Mouse (Mus musculus) left cerebral cortex, adult 18-20 months (tissue): ENCODE measurements around the gene Rrnad1. TPM values are rescaled to one million over a fixed set of nuclear protein-coding genes. Genes with fewer than 3 reads are reported as not detected.

ENCODE experiments used
- DNase-seq, 2 experiments: peaks; one replicate each; pipeline ENCODE4 v3.0.0; 2021 to 2022; ENCODE audit warnings: low spot score in 2 of 2, mixed read lengths in 1 of 2
- long read RNA-seq, 2 experiments: library from polyadenylated mRNA; stranded (forward); transcript quantifications; one replicate each; pipeline ENCODE4 v2.0.0; 2021
- total RNA-seq, 2 experiments: library from RNA; stranded (reverse); gene quantifications; 2 replicates each; pipeline ENCODE4 v1.2.3; 2021

Gene Rrnad1
- total RNA-seq, result 10 to 100 TPM; 19.2 to 21.2 TPM
- long read RNA-seq, experiment 1, transcript Rrnad1-201 (8 exons, 2,492 nt), result major isoform, 9 of 29 reads
- long read RNA-seq, experiment 1, partial matches to known transcripts, result 10 of 29 reads
- long read RNA-seq, experiment 1, other reads (novel, unspliced or antisense), result 8 of 29 reads
- long read RNA-seq, experiment 2, transcript Rrnad1-201 (8 exons, 2,492 nt), result major isoform, 7 of 22 reads
- long read RNA-seq, experiment 2, partial matches to known transcripts, result 7 of 22 reads
- long read RNA-seq, experiment 2, other reads (novel, unspliced or antisense), result 7 of 22 reads

DNA sequence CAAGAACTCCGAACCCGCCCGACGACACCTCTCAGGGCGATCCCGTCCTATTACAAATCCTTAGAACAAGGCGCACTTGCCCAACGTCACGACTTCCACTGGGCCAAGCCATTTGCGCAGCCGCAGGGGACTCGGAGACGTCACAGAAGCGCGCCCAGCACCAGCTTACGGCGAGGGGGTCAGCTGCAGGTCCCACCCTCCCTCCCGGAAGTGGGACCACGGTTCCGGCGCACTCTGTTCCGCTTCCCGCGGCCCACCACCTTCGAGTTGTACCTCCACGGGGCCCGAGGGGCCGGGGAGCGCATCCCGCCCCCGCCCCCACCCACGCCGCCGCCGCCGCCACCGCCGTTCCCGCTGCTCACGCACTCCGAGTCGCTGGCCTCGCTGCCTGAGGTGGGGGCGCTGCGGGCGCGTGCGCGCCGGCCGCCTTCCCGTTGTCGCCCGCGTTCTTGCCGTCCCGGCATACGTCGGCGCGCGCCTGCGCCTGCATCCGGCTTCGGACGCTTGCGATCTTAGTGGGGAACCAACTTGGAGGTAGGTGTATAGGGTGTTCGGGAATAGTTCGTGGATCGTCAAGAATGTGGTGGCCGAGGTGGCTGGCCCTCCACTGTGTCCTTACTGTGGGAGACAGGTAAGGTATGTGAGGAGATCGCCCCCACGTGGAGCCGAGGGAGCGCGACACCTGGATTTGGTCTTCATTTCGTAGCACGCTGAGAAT lies at the start of gene Rrnad1, which contains the start of gene Isg20l2:
Gene Rrnad1, minus strand, starts transcription at position 640 of the 718 bp plus-strand sequence.
Gene Isg20l2, plus strand, starts transcription at position 237 of the 718 bp plus-strand sequence.
- DNase-seq, result peak; percentile 98 to 99

DNA sequence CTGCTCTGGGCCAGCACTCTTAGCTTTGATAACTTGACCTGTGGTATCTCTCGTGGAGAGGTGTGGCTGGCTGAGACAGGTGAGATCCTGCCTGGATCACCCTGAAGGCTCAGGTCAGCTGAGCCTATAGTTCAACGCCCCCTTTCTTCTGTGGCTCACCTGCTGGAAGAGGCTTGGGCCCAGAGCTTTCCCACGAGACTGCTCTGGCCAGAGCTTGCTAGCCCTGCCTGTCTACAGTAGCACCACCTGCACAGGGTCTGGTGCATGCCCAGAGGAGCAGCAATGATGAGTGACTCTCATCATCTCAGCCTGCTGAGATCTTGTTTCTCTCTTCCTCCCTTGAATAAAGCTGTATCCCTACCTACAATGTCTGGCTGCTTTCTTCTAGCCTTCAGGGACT lies 49.6 kb upstream of the Rrnad1 start:
- no peak for DNase-seq

DNA sequence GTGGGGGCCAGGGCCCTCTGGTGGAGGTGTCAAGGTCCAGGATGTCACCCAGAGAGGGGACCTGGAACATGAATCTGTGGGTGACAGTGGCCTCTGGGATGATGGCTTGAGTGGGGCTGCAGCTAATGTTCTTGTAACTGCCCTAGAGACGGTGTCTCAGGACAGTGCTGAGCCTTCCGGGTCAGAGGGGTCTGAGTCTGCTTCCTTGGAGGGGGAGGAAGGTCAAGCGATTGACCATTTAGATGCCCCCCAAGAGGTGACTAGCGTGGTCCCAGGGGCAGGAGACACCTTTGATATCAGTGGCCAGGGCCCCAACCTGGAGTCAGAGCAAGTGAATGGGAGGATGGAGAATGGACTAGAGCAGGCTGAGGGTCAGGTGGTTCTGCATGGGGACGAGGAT lies 49.0 kb upstream of the Rrnad1 start:
- DNase-seq, result no peak

DNA sequence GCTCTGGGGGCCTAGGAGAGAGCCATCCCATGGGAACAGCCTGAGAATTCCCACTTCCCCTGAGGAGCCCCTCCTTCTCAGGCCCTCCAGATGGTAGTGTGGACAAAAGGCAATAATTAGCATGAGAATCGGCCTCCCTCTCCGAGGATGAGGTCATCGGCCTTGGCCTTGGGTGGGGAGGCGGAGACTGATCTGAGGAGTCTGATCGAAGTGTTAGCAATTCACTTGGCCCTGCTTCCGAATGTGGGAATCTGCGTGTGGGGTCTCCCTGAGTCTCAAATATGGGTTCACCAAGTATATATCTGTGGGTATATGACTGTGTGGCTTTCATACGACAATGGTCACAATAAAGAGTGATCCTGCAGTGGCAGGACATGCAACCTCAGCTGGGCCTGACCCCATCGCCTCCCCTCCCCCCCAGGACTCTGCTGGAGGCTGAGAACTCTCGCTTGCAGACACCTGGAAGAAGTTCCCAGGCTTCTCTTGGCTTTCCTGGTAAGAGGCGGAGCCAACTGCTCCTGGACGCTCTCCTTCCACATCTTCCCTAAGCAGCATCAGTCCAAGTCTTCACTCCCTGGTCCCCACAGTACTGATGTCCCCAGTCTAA lies 44.0 kb upstream of the Rrnad1 start:
- DNase-seq, result no peak

DNA sequence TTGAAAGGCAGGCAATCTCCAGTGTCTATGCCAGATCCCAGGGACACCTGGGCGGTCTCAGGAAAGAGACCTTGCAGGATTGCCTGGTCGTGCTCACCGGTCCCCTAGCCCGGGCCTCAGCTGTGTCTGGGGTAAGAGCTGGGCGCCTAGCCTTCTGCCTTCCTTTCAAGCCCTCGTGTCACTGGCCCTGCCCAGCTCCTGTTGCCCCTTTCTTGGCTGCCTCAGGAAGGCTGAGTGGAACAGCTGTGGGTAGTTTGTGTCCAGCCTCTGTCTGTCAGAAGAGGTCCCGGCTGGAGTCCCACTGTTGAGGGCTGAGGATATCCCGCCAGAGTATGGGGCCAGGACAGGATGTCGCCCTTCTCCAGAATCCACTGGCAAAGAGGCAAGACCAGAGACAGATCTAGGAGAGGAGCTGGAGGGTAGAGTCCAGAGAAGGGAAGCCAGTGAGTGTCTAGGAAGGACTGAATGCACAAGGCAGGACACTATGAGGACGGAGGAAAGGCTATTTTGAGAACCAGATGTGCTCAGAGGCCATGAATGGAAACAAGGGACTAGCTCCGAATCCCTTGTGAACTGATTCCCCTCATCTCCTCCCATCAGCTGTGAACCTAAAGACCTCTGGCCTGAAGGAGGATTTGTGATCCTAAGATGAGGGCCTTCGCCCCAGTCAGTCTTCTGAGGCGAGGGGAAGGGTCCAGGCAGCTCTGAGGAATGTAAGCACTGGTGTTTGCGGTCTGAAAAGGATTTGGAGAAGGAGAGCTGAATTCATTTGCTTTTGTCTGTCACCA lies 43.3 kb upstream of the Rrnad1 start:
- DNase-seq, result no peak

DNA sequence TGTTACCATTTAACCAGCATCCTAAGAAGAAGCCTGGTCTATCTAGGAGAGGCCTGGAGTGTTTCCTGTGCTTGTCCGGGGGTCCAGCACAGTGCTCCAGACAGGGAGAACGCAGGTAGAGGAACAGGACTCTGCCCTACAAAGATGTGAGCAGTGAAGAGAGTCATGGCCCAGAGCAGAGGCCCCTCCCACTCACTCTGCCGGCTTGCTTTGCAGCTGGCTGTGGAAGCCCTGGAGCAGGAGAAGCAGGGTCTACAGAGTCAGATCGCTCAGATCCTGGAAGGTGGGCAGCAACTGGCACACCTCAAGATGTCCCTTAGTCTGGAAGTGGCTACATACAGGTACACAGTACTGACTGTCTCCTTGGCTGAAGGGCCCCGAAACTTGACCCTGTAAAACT lies 42.3 kb upstream of the Rrnad1 start:
- no peak for DNase-seq

DNA sequence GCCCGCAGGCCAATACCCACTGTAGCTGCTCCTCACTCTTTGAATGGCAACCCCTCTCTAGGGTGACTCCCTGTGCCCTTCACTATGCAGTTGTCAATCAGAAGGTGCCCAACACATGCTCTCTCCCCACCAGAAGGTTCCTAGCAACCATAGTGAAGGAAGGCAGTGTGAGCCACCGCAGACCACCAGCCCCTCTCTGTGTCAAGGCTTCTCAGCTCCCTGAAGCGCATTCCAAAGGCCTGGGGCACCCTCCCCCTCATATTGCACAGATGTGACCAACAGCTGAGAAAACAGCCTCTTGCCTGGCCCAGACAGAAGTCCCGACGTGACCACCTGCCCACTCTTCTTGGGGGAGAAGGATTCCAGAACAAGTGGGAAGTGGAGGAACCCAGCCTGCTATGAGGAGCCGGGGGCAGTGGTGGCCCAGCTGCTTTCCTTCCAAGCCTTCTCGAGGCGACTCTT lies 41.7 kb upstream of the Rrnad1 start:
- DNase-seq, result peak in 1 of 2 experiments; percentile 24

DNA sequence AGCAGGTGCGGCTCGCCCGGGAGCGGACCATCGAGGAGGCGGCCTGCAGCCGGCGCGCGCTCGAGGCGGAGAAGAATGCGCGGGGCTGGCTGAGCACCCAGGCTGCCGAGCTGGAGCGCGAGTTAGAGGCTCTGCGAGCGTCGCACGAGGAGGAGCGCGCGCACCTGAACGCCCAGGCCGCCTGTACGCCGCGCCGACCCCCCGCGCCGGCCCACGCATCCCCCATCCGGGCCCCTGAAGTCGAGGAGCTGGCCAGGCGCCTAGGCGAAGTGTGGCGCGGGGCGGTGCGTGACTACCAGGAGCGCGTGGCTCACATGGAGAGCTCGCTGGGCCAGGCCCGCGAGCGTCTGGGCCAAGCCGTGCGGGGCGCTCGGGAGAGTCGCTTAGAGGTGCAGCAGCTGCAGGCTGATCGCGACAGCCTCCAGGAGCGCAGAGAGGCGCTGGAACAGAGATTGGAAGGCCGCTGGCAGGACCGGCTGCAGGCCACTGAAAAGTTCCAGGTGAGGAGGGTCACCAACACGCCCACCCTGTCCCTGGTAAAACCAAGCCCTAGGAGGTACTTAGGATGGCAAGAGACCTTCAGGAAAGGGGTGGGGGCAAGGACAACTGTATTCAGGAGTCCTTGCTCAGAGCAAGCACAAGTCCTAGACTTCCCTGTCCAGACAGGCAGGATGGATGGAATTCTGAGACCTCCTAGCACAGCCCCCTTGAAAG lies 41.1 kb upstream of the Rrnad1 start:
- peak in 1 of 2 experiments; percentile 18 for DNase-seq

DNA sequence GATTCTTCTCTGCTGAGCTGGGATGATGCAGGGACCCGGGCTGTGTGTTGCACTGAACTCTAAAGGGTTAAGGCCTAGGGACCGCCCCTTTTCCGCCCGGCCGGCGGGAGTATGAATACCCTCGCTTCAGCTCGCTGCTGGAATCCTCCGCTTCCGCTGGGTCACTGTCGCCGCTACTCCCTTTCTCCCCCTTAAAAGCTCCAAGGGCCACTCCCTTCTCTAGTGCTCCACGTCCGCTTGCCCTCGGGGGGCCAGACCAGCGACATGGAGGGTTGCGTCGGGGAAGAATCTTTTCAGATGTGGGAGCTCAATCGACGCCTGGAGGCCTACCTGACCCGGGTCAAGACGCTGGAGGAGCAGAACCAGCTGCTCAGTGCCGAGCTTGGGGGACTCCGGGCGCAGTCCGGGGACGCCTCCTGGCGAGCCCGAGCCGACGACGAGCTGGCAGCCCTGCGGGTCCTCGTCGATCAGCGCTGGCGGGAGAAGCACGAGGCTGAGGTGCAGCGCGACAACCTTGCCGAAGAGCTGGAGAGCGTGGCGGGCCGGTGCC lies 40.5 kb upstream of the Rrnad1 start, which contains the start of gene Nes:
Gene Nes, plus strand, starts transcription at position 140 of the 550 bp plus-strand sequence.
- DNase-seq, result no peak

DNA sequence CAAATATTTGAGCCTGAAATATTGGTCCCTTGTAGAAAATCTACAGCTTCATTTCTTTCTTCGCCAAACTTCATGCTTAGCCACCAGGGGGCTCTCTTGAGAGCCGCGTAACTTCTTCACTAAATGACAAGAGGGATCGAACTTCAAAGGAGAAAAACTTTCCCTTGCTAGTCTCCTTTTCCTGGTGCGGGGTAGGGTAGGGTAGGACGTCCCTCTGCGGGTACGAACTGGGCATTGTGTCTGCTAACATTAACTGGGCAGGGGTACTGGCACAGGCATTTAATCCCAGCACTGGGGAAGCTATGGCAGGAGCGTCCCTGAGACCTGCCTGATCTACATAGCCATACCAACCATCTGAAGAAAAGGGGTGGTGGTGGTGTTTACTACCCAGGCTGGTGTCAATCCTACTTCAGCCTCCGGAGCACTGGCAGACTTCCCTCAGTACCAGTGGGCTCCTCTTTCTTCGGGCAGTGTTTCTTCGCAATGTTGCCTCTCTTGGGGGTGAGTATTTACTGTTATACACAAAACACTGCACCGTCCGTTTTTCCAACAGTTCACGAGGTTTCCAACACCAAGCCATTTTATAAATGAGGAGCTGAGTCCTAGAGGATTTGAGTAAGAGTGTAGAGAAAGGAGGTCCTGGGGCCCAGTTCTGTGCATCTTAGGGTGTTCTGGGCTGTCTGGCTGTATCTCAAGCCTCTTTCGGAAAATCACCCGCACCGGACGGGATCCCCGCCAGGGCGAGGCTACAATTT lies 39.8 kb upstream of the Rrnad1 start:
- DNase-seq, result peak; percentile 49 to 59

DNA sequence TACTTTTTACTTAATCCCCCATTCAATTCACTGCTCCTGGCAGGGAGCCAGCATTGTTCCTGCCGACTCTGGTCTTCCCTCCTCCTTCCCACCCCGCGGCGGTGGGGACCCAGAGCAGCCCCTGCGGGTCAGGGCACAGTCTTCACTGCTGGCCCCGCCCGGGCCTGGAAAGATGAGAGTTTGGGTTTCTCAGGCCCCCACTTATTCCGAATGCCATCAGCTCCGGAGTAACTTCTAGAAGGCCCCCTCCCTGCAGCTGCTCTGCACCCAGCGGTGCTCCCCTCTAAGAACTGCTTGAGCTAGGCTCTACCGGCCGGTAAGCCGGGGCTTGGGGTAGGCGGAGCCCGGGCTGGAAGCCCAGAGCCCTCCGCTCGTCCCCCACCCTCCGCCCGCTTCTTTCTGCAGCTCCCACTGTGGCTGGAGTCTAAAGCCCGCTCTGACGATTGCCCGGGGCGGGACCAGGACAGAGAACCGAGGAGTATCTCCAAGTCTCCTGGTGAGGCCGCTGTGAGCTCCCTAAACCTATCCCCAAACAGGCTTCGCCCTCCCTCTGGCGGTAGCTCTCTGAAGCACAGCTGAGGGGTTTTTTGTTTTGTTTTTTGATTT lies 30.2 kb upstream of the Rrnad1 start:
- peak; percentile 70 to 80 for DNase-seq

DNA sequence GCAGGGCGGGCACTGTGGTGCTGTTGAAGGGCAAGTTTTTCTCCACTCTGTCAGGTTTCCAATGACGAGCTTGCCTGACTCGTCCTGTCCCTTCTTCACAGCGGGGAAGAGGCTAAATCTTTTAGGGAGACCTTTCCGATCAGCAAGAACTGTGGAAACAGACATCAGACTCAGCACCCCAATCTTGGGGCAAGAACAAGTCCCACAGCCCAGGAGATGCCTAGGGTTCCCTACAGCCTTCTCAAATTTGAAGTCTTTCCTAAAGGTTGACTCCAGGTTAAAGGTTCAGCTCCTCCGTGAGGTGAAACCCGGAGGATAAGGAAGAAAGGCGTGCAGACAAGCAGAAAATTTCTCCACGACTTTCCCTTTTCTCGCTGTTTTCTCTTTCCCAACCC lies 29.7 kb upstream of the Rrnad1 start:
- DNase-seq, result no peak

DNA sequence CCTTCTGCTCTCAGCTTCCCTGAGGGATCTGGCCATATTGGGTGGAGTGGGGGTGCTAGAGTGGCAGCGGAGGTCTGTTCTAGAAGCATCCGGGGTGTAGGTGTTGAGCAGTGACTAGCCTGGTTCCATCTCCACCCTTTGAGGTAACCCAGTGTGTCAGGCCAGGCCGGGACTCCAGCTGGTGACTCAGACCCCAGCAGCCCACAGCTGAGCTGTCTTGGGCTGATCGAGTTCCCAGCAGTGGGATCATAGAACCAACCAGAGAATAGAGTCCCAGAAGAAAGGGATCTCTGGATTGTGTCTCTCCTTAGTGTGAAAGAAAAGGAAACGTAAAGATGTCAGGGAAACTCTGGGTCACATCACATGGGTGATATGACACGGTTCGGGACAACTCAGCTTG lies 28.9 kb upstream of the Rrnad1 start:
- DNase-seq, result no peak

DNA sequence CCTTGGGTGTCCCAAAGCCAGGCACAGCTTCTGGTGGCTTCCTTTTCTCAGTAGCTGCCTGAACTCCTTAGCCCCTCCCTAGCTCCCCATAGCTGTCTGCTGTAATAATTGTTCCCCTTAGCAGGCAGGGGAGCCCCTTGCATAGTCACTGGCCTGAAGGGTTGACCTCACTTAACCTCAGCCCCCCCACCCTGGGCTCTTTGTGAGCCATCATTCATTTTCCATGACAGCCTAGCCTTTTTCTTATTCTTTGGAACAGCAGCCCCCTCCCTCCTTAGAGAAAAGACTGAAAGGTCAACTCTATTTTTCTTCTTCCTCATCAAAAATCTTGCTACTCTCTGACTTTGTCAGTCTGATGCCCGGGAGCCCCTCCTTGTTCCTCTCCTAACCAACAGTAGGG lies 28.4 kb upstream of the Rrnad1 start:
- no peak for DNase-seq

DNA sequence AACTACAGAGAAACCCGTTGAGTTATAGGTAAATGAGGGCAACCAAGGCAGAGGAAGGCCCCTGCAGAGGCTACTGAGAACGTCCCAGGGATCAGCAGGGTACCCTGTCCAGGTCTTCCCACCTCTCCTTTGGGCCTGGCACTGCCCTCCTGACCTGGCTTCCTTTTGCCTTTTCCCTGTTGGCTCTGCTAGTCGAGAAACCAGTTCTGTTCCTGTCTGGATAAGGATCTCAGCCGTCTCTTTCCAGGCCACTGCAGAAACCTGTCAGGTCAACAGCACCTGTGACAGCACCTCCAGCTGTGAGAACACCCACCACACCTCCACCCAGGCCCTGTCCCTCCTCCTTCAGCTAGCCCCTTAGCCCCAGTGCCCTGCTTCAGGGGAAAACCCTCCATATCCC lies 28.0 kb upstream of the Rrnad1 start:
- no peak for DNase-seq

DNA sequence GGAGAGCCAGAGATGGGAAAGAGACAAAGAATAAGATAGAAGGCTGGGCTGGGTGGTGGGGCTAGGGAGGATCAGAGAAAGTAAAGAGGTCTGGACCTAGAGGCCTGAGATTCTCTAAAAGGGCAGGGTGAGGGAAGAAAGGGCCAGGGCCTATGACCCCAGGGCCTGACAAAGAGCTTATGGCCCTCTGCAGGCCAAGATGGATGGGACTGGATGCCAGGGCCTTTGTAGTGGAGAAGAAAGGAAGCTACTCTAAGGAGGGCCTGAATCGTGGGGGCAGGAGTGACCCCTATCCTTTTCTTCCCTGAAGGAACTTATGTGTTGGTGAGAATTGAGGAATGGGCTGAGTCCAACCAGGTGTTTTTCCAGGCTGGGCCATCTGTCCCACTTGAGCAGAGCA lies 27.5 kb upstream of the Rrnad1 start:
- no peak for DNase-seq

DNA sequence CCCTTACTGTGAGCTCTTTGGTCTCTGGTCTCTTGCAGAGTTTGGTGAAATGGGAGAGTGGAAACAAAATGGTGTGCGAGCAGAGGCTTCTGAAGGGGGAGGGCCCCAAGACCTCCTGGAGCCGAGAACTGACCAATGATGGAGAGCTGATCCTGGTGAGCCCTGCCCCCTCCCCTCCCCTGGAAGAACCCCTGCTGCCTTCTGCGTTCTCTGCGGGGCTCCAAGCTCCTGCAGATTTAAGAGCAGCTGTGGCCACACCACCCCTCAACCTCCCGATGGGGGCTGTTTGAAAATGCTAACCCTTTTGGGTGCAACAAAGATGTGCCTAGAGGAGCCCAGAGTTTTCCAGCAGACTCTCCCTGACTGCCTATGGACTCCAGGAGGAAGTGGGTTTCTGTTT lies 21.9 kb upstream of the Rrnad1 start:
- no peak for DNase-seq

DNA sequence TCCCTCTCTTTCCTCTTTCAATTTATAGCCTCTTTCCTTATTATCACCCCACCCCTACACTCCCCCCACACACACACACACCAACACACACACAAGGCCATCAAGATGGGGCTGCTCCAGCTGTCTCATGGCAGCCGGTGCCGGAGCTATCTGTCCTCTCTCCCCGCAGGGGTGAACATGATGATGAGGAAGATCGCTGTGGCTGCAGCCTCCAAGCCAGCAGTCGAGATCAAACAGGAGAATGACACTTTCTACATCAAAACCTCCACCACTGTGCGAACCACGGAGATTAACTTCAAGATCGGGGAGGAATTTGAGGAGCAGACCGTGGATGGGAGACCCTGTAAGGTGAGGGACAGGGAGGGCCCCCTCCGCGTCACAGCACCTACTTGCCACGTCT lies 21.4 kb upstream of the Rrnad1 start:
- DNase-seq, result no peak

DNA sequence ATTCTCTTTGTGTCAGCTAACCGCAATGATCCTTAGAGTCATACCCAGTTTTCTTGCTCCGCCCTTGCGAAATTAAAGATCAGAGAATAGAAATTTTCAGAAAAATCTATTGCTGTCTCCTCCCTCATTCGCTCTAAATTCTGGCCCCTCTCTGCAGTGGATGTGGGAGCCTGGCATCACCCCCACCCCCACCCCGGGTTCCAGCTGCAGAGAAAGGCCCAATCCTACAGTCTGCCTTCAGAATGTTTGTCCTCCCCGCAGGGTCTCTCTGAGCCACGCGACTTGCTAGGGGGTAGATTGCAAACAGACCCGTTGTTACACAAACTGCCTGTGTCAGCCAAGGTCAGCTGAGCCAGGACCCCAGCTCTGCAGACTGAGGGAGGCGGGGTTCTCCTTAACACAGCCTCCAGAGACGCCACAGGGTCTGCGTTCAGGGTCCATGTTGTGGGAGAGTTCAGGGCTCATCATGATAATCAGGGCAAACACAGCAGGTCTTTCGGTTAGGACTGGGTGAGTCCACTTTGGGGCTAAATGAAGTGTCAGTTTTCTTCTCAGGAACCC lies 19.5 kb upstream of the Rrnad1 start:
- no peak for DNase-seq
